12 mouse cellular contexts compared by ENCODE assay signal in the genomic region with DNA sequence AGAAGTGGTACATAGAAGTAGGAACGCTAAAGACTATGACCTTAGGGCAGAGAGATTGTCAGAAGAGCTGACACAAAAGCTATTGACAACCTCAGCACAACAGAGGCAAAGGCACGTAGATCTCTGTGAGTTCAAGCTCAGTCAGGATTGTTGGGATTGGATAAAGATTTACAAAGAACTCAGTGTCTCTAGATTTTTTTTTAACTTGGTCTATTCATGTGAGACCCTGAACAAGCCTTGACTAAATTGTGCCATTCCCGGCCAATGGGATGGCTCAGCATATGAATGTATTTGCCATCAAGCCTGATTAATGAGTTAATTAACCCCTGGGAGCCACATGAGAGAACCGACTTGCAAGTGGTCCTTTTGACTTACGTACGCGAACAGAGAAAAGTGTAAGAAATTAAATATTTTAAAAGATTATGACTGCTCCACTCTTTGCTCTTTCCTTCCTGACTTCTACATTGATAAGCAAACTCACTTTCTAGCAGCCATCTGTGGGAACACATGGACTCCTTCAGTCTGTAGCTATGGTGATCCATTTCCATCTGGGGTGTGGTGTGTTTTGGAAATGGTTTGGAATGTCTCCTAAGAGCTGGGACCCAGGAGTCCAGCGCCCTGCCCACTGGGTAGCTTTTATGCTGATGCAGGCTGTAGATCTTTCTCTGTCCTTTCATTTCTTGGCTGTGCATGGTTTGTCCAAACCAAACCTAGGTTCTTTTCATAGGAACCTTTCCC.
"Had no signal": no experiment of that assay in that cellular context is flagged by ENCODE, and none has a peak within 500 bp of the region (broad histone marks: within the 10 kb centered on the region; RNA-seq: fewer than 3 reads in every experiment).

No protein-coding gene starts in this region.

- H3K27me3 ChIP-seq: limb, embryonic 15.5 days; liver, embryonic 12.5 days; midbrain, embryonic 15.5 days had no signal

- H3K9me3 ChIP-seq: limb, embryonic 15.5 days; liver, embryonic 12.5 days; midbrain, embryonic 15.5 days had no signal

- H3K4me1 ChIP-seq: limb, embryonic 15.5 days; liver, embryonic 12.5 days; midbrain, embryonic 15.5 days had no signal

- DNase-seq: kidney, adult 18-20 months; kidney, postnatal 10 days; kidney, postnatal 4 days; lung, embryonic 14.5 days; lung, postnatal 10 days; lung, postnatal 4 days; thymus, adult 18-20 months; thymus, postnatal 25 days had no signal

- H3K4me3 ChIP-seq: limb, embryonic 15.5 days; liver, embryonic 12.5 days; midbrain, embryonic 15.5 days had no signal

- ATAC-seq: liver, embryonic 12.5 days; midbrain, embryonic 15.5 days had no signal

- H3K36me3 ChIP-seq: limb, embryonic 15.5 days; liver, embryonic 12.5 days; midbrain, embryonic 15.5 days had no signal

- H3K9ac ChIP-seq: limb, embryonic 15.5 days; liver, embryonic 12.5 days; lung, embryonic 14.5 days; midbrain, embryonic 15.5 days had no signal

- H3K4me2 ChIP-seq: limb, embryonic 15.5 days; liver, embryonic 12.5 days; lung, embryonic 14.5 days; midbrain, embryonic 11.5 days; midbrain, embryonic 15.5 days had no signal

- H3K27ac ChIP-seq: limb, embryonic 15.5 days; liver, embryonic 12.5 days; midbrain, embryonic 15.5 days had no signal
